Mouse (Mus musculus) lung, postnatal 25 days (tissue): ENCODE data around the gene Iglon5.

Experiments used
- DNase-seq: peaks from one replicate; pipeline ENCODE4 v3.0.0; 2022; ENCODE audit warnings: low spot score

The Iglon5 gene

DNA sequence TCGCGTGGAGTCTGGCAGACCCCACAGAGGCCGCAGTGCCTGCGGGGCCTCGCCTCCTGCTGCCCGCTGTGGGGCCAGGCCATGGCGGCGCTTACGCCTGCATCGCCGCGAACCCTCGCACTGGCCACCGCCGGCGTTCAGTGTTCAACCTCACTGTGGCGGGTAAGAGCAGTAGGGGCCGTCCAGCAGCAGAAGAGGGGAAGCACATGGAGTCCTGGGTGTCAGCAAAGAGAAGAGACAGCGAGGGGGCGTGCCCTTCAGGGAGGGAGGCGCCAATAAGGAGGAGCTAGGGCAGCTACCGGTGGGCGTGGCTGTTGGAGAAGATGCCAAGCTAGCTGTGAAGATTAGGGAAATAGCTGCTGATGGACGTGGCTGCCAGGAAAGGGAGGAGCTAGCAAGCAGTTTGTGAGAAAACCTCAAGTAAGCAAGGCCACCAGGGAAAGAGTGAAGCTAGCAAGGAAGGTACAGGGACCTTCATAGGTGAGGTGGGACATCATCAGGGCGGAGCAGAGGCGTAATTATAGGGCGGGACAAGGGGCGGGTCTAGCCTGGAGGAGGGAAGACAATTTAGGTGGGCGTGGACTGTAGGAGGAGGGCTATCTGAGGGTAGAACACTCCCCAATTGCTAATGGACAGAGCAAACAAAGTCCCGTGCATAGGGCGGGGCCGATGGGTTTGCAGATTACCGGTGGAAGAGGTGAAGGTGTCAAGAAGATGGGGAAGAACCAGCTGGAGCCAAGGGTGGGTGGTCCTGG, 24.4 kb downstream of the Iglon5 start:
- peak; percentile 93 for DNase-seq

DNA sequence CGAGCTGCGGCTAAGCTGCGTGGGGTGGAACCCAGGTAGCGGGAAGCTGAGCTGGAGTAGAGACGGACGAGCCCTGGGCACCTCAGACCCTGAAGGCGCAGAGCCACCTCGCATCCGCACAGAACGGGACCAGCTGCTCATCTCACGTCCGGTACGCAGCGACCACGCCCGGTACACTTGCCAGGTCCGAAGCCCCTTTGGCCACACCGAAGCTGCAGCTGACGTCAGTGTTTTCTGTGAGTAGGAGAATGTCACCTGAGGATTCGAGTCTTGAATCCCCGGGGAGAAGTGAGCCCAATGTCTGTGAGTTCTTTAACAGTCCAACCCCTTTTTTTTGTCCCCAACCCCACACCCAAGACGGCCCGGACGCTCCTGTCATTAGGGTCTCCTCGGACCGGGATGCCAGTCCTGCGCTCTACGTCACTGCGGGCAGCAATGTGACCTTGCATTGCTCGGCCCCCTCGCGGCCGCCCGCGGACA, 25.0 kb downstream of the Iglon5 start:
- peak; percentile 29 for DNase-seq

DNA sequence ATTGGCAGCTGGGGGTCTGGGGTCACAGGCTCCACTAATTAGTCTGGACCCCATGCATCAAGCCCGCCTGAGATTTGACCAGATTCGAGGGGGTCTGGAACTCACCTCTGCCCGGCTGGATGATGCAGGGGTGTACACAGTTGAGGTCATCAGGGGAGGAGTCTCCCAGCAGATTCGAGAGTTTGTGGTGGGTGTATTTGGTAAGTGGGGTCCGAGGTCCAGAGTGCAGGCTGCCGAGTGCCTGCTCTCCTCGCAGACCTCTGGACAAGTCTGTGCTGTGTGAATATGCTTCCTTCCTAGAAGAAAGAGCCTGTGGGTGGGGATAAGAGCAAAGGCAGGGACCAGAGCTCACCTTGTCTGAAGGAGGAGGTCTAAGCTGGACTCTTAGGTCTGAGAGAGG, 25.9 kb downstream of the Iglon5 start:
- DNase-seq: no peak

DNA sequence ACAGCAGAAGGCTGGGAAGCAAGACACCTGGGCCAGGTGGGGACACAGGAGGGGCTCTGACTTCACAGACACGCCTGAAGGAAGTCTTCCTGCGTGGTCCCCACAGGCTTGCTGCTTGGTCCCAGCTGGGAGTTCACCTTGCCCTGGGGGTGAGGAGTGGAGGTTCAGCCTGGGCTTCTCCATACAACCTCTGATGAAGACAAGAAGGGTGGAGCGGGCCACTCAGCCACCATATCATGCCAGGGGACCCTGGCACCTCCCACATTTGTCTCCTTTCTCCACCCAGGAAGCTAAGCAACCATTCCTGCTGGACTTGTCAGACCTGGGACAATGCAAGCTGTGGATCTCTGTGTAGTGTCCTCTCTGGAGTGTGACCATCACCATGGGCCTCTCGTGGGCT, 27.0 kb downstream of the Iglon5 start, which contains the start of gene Vsig10l:
TSS of gene Vsig10l (plus strand) at position 301 of the 400 bp plus-strand sequence.
- no peak for DNase-seq

DNA sequence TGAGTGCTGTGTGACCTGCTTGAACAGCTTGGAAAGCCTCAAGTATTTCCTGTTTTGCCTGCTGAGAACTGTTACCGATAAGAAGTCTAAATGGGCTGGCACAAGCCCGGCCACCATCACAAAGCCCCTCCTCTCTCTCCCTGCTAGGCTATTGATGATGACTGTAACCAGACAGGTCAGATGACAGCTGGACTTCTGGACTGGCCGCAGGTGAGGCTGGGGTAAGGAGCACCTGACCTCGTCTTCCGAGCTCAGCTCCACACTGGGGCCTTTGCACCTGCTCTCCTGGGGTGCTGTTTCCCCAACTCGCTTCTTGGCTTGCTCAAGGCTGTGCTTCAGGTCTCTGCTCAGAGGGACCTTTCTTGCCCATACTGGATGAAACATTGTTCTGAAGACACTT, 35.5 kb downstream of the Iglon5 start:
- DNase-seq: peak; percentile 21

DNA sequence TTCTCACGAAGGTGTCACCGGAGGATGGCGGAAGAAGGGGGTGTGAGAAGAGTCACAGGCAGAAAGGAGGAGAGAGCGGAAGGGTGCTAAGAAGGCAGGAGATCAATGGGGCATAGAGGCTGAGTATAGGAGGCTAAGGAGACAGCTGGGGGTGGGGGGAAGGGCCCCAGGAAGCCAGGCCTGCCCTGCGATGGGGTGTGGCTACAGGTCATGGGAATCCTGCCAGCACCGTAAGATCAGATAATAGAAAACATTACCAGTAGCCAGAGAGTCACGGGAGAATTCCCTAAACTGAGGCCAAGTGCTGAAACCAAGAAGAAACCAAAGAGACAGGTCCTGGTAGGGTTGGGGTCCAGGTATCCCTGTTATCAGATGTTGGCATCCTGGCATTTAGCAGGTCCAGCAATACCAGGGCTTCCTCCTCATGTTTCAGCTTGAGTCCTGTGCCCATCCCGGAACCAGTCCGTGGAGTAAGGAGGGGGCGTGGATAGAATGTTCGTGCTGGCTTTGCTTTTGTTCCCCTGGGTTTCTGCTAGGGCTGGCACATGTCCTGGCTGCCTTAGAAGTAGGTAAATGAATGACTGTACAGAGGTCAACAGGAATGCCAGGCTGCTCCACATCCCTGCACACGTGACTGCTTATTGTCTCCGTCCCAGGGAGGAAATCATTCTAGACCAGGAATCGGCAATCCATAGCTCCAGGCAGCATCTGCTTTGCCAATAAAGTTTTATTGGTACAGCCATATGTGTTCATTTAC, 36.1 kb downstream of the Iglon5 start:
- DNase-seq: peak; percentile 43

DNA sequence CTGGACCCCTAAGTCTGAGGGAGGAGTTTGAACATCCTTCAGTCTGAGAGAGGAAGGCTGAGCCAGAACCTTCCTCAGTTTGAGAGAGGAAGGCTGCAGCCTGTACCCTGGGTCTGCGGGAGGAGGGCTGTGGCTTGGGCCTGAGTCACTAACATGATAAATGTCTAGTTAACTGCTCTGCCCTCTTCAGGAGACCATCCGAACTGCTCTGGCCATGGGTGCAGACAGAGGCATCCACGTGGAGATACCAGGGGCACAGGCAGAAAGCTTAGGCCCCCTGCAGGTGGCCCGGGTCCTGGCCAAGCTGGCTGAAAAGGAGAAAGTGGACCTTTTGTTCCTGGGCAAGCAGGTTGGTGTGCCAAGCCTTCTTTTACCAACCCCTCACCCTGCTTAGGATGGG, 37.3 kb downstream of the Iglon5 start:
- no peak for DNase-seq

DNA sequence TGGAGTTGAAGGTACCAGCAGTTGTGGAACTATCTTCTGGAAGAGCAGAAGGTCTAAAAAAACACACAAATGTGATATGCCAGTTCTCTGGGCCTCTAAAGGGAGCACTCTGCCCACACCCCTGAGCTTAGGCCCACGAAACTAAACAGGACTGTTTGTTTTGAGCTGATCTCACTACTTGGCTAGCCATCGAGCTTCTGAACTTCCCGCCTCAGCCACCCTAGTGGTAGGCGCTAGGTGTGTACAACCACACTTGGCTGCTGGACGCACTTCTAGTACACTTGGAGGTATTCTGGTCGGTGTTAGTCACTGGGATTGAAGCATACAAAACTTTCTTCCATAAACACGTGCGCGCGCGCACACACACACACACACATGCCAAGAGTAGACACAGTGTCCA, 38.1 kb downstream of the Iglon5 start:
- DNase-seq: no peak

DNA sequence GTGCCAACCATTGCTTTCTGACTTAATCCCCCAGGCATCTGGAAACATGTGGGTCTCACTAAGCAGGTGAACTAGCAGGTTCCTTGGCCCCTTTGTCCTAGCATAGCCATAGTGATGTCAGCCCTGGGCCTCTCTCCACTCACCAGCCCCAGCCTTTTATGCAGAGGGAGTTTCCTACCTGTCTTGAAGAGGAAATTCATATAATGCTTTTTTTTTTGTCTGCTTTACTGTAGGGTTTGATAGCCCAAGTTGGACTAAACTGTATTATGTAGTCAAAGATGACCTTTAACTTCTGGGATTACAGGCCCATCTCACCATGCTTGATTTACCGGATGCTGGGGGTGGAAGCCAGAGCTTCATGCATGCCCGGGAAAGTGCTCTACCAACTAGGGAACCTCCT, 40.1 kb downstream of the Iglon5 start:
- no peak for DNase-seq

DNA sequence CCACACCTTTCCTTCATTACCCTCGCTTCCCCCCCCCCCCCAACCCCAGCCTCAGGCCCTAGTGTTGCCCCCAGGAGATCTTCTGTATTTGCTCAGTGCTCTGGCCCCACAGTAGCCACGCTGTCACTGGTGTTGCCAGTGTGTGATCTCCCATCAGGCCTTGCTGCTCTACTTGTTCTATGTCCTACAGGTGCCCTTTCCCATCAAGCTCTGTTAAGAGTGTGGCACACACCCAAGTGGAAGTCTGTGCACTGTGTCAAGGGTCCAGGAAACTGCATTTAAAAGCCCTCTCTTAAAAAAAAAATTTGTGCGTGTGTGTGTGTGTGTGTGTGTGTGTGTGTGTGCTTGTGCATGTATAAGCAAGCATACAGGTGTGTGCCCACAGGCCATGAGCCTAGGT, 41.6 kb downstream of the Iglon5 start:
- DNase-seq: peak; percentile 36

DNA sequence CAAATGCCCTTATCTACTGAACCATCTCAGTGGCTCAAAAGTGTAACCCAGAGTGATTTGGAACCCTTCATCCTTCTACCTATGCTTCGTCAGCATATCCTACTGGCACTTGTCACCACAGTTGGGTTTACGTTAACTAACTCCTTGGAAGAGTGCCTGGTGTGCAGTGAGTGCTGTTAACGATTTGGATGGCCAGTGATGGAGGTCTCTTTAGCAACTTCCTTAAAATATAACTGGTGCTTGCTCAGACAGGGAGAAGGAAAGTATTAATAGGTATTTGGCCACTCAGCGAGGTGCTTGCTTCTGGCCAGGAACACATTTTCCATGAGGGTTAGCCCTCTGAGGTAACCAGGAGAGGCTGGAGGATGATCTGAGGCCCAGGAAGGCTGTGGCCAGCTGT, 42.1 kb downstream of the Iglon5 start:
- peak; percentile 23 for DNase-seq

DNA sequence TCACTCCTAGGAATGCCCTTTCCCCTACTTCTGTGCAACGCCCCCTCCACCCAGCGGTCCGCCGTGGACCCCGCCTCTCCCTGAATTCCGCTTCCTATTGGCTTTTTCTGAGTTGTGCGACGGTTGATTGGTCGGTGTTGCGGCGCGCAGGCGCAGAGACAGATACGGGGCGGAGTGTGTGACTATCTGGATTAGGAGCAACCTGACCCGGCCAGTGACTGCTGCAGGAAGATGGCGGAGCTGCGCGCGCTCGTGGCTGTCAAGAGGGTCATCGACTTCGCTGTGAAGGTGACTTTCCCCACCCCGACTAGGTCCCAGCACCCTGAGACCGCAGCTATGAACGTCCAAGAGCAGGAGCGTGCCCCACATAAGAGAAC, 46.0 kb downstream of the Iglon5 start, which contains the start of the genes Etfb and Gm45233:
TSS of gene Etfb (plus strand) at position 167 of the 377 bp plus-strand sequence.
TSS of gene Gm45233 (plus strand) at position 212 of the 377 bp plus-strand sequence.
- DNase-seq: peak; percentile 98

DNA sequence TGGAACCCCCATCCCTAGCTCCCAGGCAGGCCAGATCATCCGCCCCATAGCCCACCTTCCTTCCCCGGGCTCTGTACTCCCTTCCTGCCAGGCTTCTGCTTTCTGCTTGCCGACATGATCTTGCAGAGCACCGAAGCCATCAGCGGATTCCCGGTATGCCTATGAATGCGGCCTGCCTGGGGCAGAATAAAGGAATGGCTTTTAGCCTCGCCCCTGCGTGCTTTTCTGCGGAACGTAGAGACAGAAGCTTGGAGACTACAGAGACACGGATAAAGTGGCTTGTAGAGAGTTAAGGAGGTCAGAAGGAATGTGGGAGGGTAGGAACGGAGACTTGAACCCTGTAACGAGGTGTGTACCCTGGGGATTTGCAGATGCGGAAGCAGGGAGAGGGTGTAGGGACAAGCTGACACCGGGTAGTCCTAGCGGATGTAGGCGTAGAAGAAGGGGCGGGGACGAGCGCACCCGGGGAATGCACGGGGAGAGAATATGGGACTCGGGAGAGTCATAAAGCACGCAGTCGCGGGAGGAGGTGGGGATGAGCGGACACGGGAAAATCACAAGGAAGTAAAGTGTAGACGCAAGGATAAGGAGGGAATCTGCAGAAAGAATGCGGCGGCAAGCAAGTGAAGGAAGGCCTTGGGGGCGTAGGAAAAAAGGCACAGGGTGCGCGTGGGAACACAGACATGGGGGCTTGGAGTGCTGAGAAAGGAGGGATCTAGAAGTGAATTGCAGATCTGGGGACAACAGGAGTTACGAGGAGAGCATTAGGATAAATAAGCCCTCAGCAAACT, 46.6 kb downstream of the Iglon5 start:
- DNase-seq: peak; percentile 90

DNA sequence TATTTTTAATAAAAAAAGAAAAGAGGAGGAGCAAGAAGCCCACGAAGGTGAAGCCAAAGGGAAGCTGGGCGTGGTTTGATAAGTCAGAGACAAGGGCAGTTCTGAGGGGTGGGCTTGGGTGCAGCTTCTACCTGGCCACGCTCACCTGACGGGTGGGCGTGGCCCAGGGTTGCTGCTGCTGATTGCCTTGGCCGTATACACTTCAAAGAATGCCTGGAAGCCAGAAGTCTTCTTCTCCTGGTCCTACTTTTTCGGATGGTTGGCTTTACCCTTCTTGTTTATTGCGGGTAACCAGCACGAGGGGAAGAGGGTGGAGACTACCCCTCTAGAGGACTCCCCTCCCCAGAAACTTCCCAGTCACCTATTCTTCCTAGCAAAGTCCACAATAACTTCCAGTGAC, 47.2 kb downstream of the Iglon5 start:
- DNase-seq: no peak

DNA sequence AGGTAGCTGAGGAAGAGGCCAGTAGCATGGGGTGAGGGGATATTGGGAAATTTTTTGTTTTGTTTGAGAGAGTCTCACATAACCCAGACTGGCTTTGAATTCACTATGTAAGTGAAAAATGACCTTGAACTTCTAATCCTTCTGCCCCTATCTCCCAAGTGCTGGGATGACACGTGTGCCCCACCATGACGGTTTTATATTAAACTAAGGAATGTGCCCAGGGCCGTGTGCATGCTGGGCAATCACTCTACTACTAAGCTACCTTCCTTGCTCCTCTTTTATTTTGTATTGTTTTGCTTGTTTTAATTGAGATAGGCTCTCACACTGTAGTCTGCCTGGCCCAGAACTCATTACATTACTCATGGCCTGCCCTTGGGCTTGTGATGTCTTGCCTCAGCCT, 48.8 kb downstream of the Iglon5 start:
- no peak for DNase-seq

DNA sequence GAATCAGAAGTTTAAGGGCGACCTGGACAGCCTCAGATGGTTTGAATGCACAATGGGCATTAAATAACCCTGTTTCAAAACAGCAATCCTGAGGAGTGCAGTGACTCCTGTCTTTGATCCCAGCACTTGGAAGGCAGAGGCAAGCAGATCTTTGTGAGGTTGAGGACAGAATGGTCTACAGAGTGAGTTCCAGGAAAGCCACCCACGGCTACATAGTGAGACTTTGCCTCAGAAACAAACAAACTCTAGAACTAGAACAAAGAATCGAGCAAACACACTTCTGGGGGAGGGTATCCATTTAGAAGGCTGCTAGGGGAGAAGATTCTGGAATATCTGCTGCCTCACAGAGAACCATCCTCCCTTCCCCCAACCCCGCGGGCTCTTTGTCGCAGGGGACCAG, 49.4 kb downstream of the Iglon5 start, which contains the start of gene Cldnd2:
TSS of gene Cldnd2 (plus strand) at position 301 of the 400 bp plus-strand sequence.
- DNase-seq: no peak

DNA sequence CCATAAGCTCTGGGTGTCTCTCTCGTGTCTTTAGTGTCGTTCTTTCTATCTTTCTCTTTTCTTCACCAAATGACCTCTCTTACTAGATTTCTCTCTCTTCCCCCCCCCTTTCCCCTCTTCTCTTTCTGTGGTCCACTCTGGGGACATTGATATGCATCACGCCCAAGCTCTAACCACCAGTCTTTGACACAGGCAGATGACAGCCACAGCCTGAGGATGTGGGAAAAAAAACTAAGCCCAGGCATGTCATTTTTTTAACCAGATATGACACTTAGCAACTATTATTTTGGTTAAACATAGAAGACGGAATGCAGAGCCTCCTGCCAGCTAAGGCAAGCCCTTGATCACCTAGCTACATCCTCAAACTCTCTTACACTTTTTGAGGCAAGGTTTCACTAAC, 51.3 kb downstream of the Iglon5 start:
- DNase-seq: no peak

DNA sequence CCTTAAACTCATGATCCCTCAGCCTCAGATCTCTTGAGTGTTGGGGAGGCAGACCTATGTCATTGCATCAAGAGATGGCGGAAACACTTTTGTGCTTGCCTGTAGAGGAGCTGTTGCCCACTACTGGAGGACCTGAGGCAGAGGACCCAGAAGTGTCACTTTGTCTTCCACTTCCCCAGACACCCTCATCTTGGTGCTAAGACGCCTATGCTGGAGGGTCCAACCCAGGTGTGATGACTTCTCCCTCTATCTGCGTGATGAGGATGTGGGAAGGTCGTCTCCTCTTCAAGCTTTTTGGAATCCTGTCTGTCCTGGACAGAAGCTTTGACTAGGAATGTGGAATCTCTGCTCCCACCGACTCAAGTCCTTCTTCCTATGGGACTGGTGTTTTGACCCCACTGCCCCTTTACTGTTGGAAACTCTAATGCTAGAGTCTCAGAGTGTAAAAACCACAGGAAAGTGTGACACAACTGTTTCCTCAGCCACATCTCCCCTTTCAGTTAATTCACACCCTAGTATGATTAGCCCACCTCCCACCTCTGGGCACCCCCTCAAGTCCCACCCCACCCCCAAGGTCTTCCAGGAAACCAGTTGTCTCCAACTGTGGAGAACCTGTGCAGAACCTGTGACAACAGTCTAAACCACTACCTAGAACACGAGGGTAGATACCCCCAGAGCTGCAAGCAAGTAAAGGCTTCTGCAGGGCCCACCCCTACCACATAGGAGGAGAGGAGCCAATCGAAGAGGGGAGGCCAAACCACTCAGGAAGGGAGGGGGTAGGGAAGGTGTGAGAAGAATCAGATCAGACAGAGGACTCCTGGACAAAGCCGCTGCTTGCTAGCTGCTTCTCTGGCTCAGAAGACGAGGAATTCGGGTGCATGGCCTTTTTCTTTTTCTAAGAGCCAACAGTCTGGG, 53.3 kb downstream of the Iglon5 start, which contains the start of gene Nkg7:
TSS of gene Nkg7 (plus strand) at position 733 of the 915 bp plus-strand sequence.
- no peak for DNase-seq

DNA sequence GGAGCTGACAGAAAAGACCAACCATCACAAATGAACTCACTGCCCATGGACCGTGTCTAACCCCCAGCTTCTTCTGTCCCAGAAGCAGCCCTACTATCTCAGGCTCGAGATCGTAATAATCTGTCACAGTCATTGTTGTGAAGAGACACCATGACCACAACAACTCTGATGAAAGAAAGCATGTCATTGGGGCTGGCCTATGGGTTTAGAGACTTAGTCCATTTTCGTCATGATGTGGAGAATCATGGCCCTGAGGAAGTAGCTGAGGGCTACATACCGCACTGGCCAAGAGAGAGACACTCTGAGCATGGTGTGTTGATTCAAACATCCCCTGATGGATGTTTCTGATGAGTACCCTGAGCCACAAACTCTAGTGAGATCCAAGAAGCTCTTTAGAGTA, 55.2 kb downstream of the Iglon5 start:
- no peak for DNase-seq

DNA sequence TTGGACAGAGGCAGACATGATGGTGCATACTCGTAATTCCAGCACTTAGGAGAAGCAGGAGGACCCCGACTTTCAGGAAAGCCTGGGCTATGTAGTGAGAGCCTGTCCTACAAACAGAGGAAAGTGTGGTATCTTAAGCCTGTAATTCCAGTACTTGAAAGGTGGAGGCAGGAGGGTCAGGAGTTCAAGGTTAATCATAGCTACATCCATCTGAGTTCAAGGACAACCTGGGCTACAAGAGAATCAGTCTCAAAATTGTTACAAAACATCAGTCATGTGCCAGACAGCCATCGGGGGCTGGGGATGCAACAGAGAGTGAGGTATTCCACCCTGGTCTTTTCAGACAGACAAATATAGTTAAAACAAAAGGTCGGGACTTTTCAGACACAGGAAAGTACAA, 57.0 kb downstream of the Iglon5 start:
- DNase-seq: no peak

DNA sequence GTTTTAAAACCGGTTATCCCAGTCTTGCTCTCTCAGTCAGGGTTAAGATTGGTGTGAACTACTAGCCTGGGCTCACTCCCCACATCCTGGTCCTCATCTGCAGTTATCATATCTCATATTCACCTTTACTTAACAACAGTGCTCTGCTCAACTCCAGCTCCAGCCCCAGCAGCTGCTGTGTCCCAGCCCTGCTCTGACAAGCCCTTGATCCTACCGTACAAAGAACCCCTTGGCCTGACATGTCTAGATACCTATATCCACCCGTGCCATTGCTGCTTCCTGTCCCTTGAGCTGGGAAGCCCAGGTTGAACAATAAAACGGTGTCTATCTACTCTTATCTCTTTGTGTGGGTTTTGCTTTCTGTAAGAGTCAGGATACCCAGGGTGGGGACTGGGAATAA, 60.4 kb downstream of the Iglon5 start:
- DNase-seq: no peak
